Comparison of ENCODE assay signal across 7 mouse cellular contexts in genomic region chr11:75455041-75455736, GRCm38 (mm10). TPM values are rescaled to one million over a fixed set of nuclear protein-coding genes. Genes with fewer than 3 reads are reported as not detected.
DNase-seq lines count a peak whose midpoint lies in the region; ATAC-seq and TF ChIP-seq lines count a peak whose summit lies in the region.

No protein-coding gene starts in this region.

- peaks cover 34 to 87% of the 10 kb centered on the region in 2 experiments for H3K4me1 ChIP-seq in CH12.LX (ENCODE audit: control insufficient read depth in 1 of 2, insufficient read depth in 2 of 2)
- H3K4me1 ChIP-seq in heart, embryonic 14.5 days (ENCODE audit: control insufficient read depth in 2 of 2, insufficient read depth in 2 of 2, low read length in 2 of 2), result peaks cover 17 to 25% of the 10 kb centered on the region in 2 experiments
- H3K4me1 ChIP-seq in liver, embryonic 12.5 days, result peaks cover 93% of the 10 kb centered on the region

- dilution Hi-C loops in CH12.LX (cut with MboI; ENCODE audit: extremely low pct_ligation_motif_present, extremely low pct_unique_long_range_greater_than_20kb, low sequenced_read_pairs), result no loop called here

- no peak; the same call in none of the 2 replicates for TF ChIP-seq RAD21 in CH12.LX (IDR thresholded peaks at IDR 0.05; ENCODE audit: low read depth, low read length)

- no peaks in the 10 kb centered on the region for H3K79me2 ChIP-seq in CH12.LX (replicated peaks; ENCODE audit: control insufficient read depth, extremely low read depth, insufficient read depth, poor library complexity, severe bottlenecking)

- H3K9ac ChIP-seq in CH12.LX (ENCODE audit: insufficient read depth, low read depth), result peak overlapping the region; percentile 54
- H3K9ac ChIP-seq in heart, embryonic 14.5 days (ENCODE audit: low read length), result peak overlapping the region; percentile 80
- peak overlapping the region; percentile 85 for H3K9ac ChIP-seq in liver, embryonic 12.5 days

- no peak for TF ChIP-seq CTCF in CH12.LX (conservative IDR thresholded peaks at IDR 0.05 in 1 of 2, IDR thresholded peaks at IDR 0.05 in 1 of 2; ENCODE audit: low read depth in 2 of 2, low read length in 2 of 2)

- in situ Hi-C loops in CH12.LX (cut with MboI; ENCODE audit: low pct_ligation_motif_present, low pct_unique_long_range_greater_than_20kb, low sequenced_read_pairs), result loop anchor here (5.0 kb wide), 1 partner anchor 43 kb away; no protein-coding TSS in a partner anchor

- 75% methylated on average over 10 of the region's 10 CpGs for WGBS in heart, embryonic 14.5 days
- WGBS in liver, embryonic 12.5 days (ENCODE audit: insufficient replicate concordance), result 72% methylated on average over 10 of the region's 10 CpGs

- peak overlapping the region in 2 of 3 experiments; percentile 27 to 53 for H3K4me3 ChIP-seq in CH12.LX (replicated peaks in 1 of 3; ENCODE audit: low read depth in 2 of 3, low read length in 2 of 3, poor library complexity in 1 of 3)
- peak overlapping the region; percentile 66 to 76 for H3K4me3 ChIP-seq in heart, embryonic 14.5 days (ENCODE audit: control insufficient read depth in 1 of 2, insufficient read depth in 1 of 2, low read depth in 1 of 2, low read length in 2 of 2)
- H3K4me3 ChIP-seq in liver, embryonic 12.5 days, result peak overlapping the region; percentile 73; the same call in 1 of the 2 replicates

- TF ChIP-seq EP300 in CH12.LX (IDR thresholded peaks at IDR 0.05; ENCODE audit: low read length), result peak; percentile 82

- no peak for ATAC-seq in heart, embryonic 14.5 days (ENCODE audit: insufficient number of reproducible peaks, insufficient read depth, low FRiP score, low read depth)
- no peak for ATAC-seq in liver, embryonic 12.5 days

- no peaks in the 10 kb centered on the region for H3K27me3 ChIP-seq in CH12.LX (replicated peaks)
- H3K27me3 ChIP-seq in heart, embryonic 14.5 days (ENCODE audit: control insufficient read depth, insufficient read depth, low read length), result no peaks in the 10 kb centered on the region
- no peaks in the 10 kb centered on the region for H3K27me3 ChIP-seq in liver, embryonic 12.5 days (replicated peaks)

- H3K27ac ChIP-seq in CH12.LX (ENCODE audit: insufficient read depth, low read depth), result peak overlapping the region; percentile 83
- peak overlapping the region; percentile 61 to 67 for H3K27ac ChIP-seq in heart, embryonic 14.5 days (replicated peaks in 1 of 2; ENCODE audit: control insufficient read depth in 1 of 2, insufficient read depth in 1 of 2, low read depth in 2 of 2, low read length in 2 of 2)
- peak overlapping the region; percentile 66 for H3K27ac ChIP-seq in liver, embryonic 12.5 days

- DNase-seq in A20 (ENCODE audit: low read depth, low spot score) (peak; percentile 91), CH12.LX (ENCODE audit: extremely low read depth) (peak; percentile 84)
- DNase-seq in spleen, adult 18-20 months, result peak; percentile 29 to 35
- DNase-seq in retina, embryonic 14.5 days (ENCODE audit: low spot score), result no peak
- DNase-seq in cerebellum, postnatal 10 days, result no peak

- TF ChIP-seq POLR2A in CH12.LX (IDR thresholded peaks at IDR 0.05; ENCODE audit: low read depth, low read length), result no peak; the same call in 1 of the 2 replicates

- H3K36me3 ChIP-seq in CH12.LX (replicated peaks in 1 of 2; ENCODE audit: control insufficient read depth in 1 of 2, insufficient read depth in 1 of 2, low read length in 1 of 2), result peaks cover 18 to 30% of the 10 kb centered on the region in 2 experiments
- peaks cover 15% of the 10 kb centered on the region for H3K36me3 ChIP-seq in heart, embryonic 14.5 days (ENCODE audit: control insufficient read depth, insufficient read depth, low read length)
- H3K36me3 ChIP-seq in liver, embryonic 12.5 days, result peaks cover 28% of the 10 kb centered on the region

- peak overlapping the region; percentile 60 for H3K4me2 ChIP-seq in CH12.LX (ENCODE audit: insufficient read depth, low read depth, poor library complexity, severe bottlenecking)
- H3K4me2 ChIP-seq in heart, embryonic 14.5 days (ENCODE audit: low read length), result peak overlapping the region; percentile 100
- peak overlapping the region; percentile 100 for H3K4me2 ChIP-seq in liver, embryonic 12.5 days

- no peaks in the 10 kb centered on the region for H3K9me3 ChIP-seq in CH12.LX (replicated peaks; ENCODE audit: low read length)
- no peaks in the 10 kb centered on the region for H3K9me3 ChIP-seq in heart, embryonic 14.5 days (ENCODE audit: control insufficient read depth, low read length)
- H3K9me3 ChIP-seq in liver, embryonic 12.5 days (replicated peaks), result no peaks in the 10 kb centered on the region

TF ChIP-seq in CH12.LX, 34 proteins besides CTCF, POLR2A, EP300 and RAD21 (continues in another document):
- 0 out of 2 replicates have a peak, but pooled peaks have one; percentile 56 for TF ChIP-seq TBP (conservative IDR thresholded peaks at IDR 0.05; ENCODE audit: low read depth, low read length)
- TF ChIP-seq USF2 (conservative IDR thresholded peaks at IDR 0.05; ENCODE audit: low read depth, low read length), result peak; percentile 37
- no peak for TF ChIP-seq HCFC1 (IDR thresholded peaks at IDR 0.05; ENCODE audit: low read depth, low read length)
- TF ChIP-seq MAX (IDR thresholded peaks at IDR 0.05; ENCODE audit: low read length), result peak; percentile 52; the same call in 1 of the 2 replicates
- peak; percentile 66; the same call in 1 of the 2 replicates for TF ChIP-seq MYC (IDR thresholded peaks at IDR 0.05; ENCODE audit: low read depth, low read length)
- 0 out of 2 replicates have a peak, but pooled peaks have one; percentile 50 for TF ChIP-seq ZMIZ1 (IDR thresholded peaks at IDR 0.05; ENCODE audit: low read depth, low read length)
- peak; percentile 64 for TF ChIP-seq BHLHE40 (IDR thresholded peaks at IDR 0.05; ENCODE audit: low read depth, low read length)
- TF ChIP-seq GABPA (IDR thresholded peaks at IDR 0.05; ENCODE audit: insufficient replicate concordance, low read depth, low read length), result no peak
- no peak for TF ChIP-seq CHD1 (IDR thresholded peaks at IDR 0.05; ENCODE audit: low read depth, low read length)
- peak; percentile 56; the same call in 1 of the 2 replicates for TF ChIP-seq RCOR1 (conservative IDR thresholded peaks at IDR 0.05; ENCODE audit: low read depth, low read length)
- no peak for TF ChIP-seq ZC3H11A (IDR thresholded peaks at IDR 0.05; ENCODE audit: low read depth, low read length)
- TF ChIP-seq TCF12 (IDR thresholded peaks at IDR 0.05; ENCODE audit: low read depth, low read length), result no peak
- no peak; the same call in 1 of the 2 replicates for TF ChIP-seq MXI1 (IDR thresholded peaks at IDR 0.05; ENCODE audit: low read depth, low read length)
- TF ChIP-seq USF1 (IDR thresholded peaks at IDR 0.05; ENCODE audit: low read depth, low read length), result peak; percentile 52
- TF ChIP-seq KAT2A (IDR thresholded peaks at IDR 0.05; ENCODE audit: insufficient replicate concordance, low read length), result 0 out of 2 replicates have a peak, but pooled peaks have one; percentile 39
- no peak for TF ChIP-seq E2F4 (IDR thresholded peaks at IDR 0.05; ENCODE audit: insufficient replicate concordance, low read depth, low read length)
- TF ChIP-seq ZKSCAN1 (IDR thresholded peaks at IDR 0.05; ENCODE audit: borderline replicate concordance, low read depth, low read length), result no peak
- peak; percentile 85 for TF ChIP-seq ZNF384 (IDR thresholded peaks at IDR 0.05; ENCODE audit: low read depth, low read length)
- no peak for TF ChIP-seq JUN (IDR thresholded peaks at IDR 0.05; ENCODE audit: insufficient read depth, low read depth, low read length)
- peak; percentile 36 for TF ChIP-seq SIN3A (IDR thresholded peaks at IDR 0.05; ENCODE audit: low read length)
- TF ChIP-seq NELFE (IDR thresholded peaks at IDR 0.05; ENCODE audit: low read depth, low read length), result no peak
- TF ChIP-seq MAZ (IDR thresholded peaks at IDR 0.05; ENCODE audit: low read depth, low read length), result 0 out of 2 replicates have a peak, but pooled peaks have one; percentile 9
- peak; percentile 41 for TF ChIP-seq MEF2A (IDR thresholded peaks at IDR 0.05; ENCODE audit: borderline replicate concordance, low read depth, low read length)
- peak; percentile 41 for TF ChIP-seq ETS1 (conservative IDR thresholded peaks at IDR 0.05; ENCODE audit: low read depth, low read length)

RNA-seq across cellular contexts. Expression of gene Wdr81, which starts 0.7 kb away (rescaled TPM):
- total RNA-seq in CH12.LX (2012; rRNA removed) (14.3 and 16.3 TPM in 2 replicates), CH12.LX (2014; rRNA removed) (3.0 and 3.1 TPM in 2 replicates)
- 12.7 and 13.7 TPM in 2 replicates for polyA plus RNA-seq in CH12.LX (2012; ENCODE audit: insufficient read length, low read depth)
- polyA plus RNA-seq in heart, embryonic 14.5 days (2014; fragmentation: Nextera tagmentation; extraction: Ambion mirVana), result 3.1 and 3.7 TPM in 2 replicates
- polyA plus RNA-seq in liver, embryonic 12.5 days (2016; fragmentation: Nextera tagmentation; extraction: Ambion mirVana), result 24.8 and 25.0 TPM in 2 replicates

RNA-seq across cellular contexts. Expression of gene Tlcd2, which starts 6.3 kb away (rescaled TPM):
- total RNA-seq in CH12.LX (2012; rRNA removed) (0.17 and 0.81 TPM in 2 replicates), CH12.LX (2014; rRNA removed) (not detected in 2 replicates)
- 0.40 and 0.86 TPM in 2 replicates for polyA plus RNA-seq in CH12.LX (2012; ENCODE audit: insufficient read length, low read depth)
- 10.3 and 13.4 TPM in 2 replicates for polyA plus RNA-seq in heart, embryonic 14.5 days (2014; fragmentation: Nextera tagmentation; extraction: Ambion mirVana)
- polyA plus RNA-seq in liver, embryonic 12.5 days (2016; fragmentation: Nextera tagmentation; extraction: Ambion mirVana), result 19.6 and 21.4 TPM in 2 replicates

RNA-seq across cellular contexts. Expression of gene Serpinf2, which starts 15.8 kb away (rescaled TPM):
- total RNA-seq in CH12.LX (2012; rRNA removed) (0.08 TPM in 1 of 2 replicates, not detected in the other), CH12.LX (2014; rRNA removed) (0.11 TPM in 1 of 2 replicates, not detected in the other)
- 0.26 TPM in 1 of 2 replicates, not detected in the other for polyA plus RNA-seq in CH12.LX (2012; ENCODE audit: insufficient read length, low read depth)
- polyA plus RNA-seq in heart, embryonic 14.5 days (2014; fragmentation: Nextera tagmentation; extraction: Ambion mirVana), result not detected in 2 replicates
- polyA plus RNA-seq in liver, embryonic 12.5 days (2016; fragmentation: Nextera tagmentation; extraction: Ambion mirVana), result 351 and 375 TPM in 2 replicates

RNA-seq across cellular contexts. Expression of gene Prpf8, which starts 31.4 kb away (rescaled TPM):
- total RNA-seq in CH12.LX (2012; rRNA removed) (246 and 255 TPM in 2 replicates), CH12.LX (2014; rRNA removed) (168 and 187 TPM in 2 replicates)
- polyA plus RNA-seq in CH12.LX (2012; ENCODE audit: insufficient read length, low read depth), result 298 and 345 TPM in 2 replicates
- polyA plus RNA-seq in heart, embryonic 14.5 days (2014; fragmentation: Nextera tagmentation; extraction: Ambion mirVana), result 46.8 and 48.2 TPM in 2 replicates
- polyA plus RNA-seq in liver, embryonic 12.5 days (2016; fragmentation: Nextera tagmentation; extraction: Ambion mirVana), result 46.6 and 47.9 TPM in 2 replicates

RNA-seq across cellular contexts. Expression of gene Serpinf1, which starts 32.7 kb away (rescaled TPM):
- total RNA-seq in CH12.LX (2012; rRNA removed), result 26.0 and 30.3 TPM in 2 replicates
- total RNA-seq in CH12.LX (2014; rRNA removed), result 56.5 and 58.4 TPM in 2 replicates
- polyA plus RNA-seq in CH12.LX (2012; ENCODE audit: insufficient read length, low read depth), result 119 and 131 TPM in 2 replicates
- 27.8 and 32.4 TPM in 2 replicates for polyA plus RNA-seq in heart, embryonic 14.5 days (2014; fragmentation: Nextera tagmentation; extraction: Ambion mirVana)
- 158 and 172 TPM in 2 replicates for polyA plus RNA-seq in liver, embryonic 12.5 days (2016; fragmentation: Nextera tagmentation; extraction: Ambion mirVana)

Comparison
In these comparisons a context has a peak if more than half of its experiments do, and no peak if none do; other contexts are left out.
1. DNase-seq: peak in A20 (single experiment), CH12.LX (single experiment) and spleen, adult 18-20 months (2 of 2); none in retina, embryonic 14.5 days (single experiment) and cerebellum, postnatal 10 days (0 of 2).
2. RNA of gene Serpinf2, which starts 15.8 kb away (polyA plus RNA-seq): 351 to 375 TPM in liver, embryonic 12.5 days; 0.26 TPM in CH12.LX and not detected in heart, embryonic 14.5 days; every median in the first group is over 100 times any median in the second.
3. Peak in every context shown above with its lines, with median percentiles within 50 percentile points of each other: H3K27ac ChIP-seq, H3K4me2 ChIP-seq, H3K4me3 ChIP-seq and H3K9ac ChIP-seq.